Mouse (Mus musculus) heart, postnatal 0 days (tissue): ENCODE data around the gene Edem1. TPM values are rescaled to one million over a fixed set of nuclear protein-coding genes. Genes with fewer than 3 reads are reported as not detected.

Source experiments
- ATAC-seq: fragments of 200-750 bp; cut with Nextera tagmentation; 2 replicates; pipeline ENCODE4 v1.8.0; 2017; ENCODE audit warnings: low read depth, moderate number of reproducible peaks, moderate library complexity; ENCODE audit not compliant: insufficient read depth
- DNase-seq: peaks from one replicate; pipeline ENCODE4 v3.0.0-alpha.2; 2016; ENCODE audit warnings: low spot score
- H3K27ac ChIP-seq: fragments of 300-500 bp; sonication (generic); 2 replicates; pipeline ENCODE4 v1.5.1; 2014; ENCODE audit warnings: low read depth, mild to moderate bottlenecking
- H3K27me3 ChIP-seq: fragments of 300-500 bp; sonication (generic); 2 replicates; pipeline ENCODE4 v1.6.1; 2014; ENCODE audit warnings: low read length, mixed read lengths; ENCODE audit not compliant: control insufficient read depth, insufficient read depth
- H3K36me3 ChIP-seq: fragments of 300-500 bp; sonication (generic); replicated peaks from 2 replicates; pipeline ENCODE4 v1.6.1; 2014; ENCODE audit warnings: low read length, mixed read lengths; ENCODE audit not compliant: control insufficient read depth, insufficient read depth
- H3K4me1 ChIP-seq: fragments of 300-500 bp; sonication (generic); 2 replicates; pipeline ENCODE4 v1.6.1; 2014; ENCODE audit warnings: antibody characterized with exemption; ENCODE audit not compliant: control insufficient read depth, insufficient read depth
- H3K4me2 ChIP-seq: fragments of 300-500 bp; sonication (generic); 2 replicates; pipeline ENCODE4 v1.6.1; 2014; ENCODE audit warnings: low read depth, mild to moderate bottlenecking, low read length, moderate library complexity
- H3K4me3 ChIP-seq: fragments of 300-500 bp; sonication (generic); 2 replicates; pipeline ENCODE4 v1.5.1; 2014; ENCODE audit warnings: low read depth, low read length
- H3K9ac ChIP-seq: fragments of 300-500 bp; sonication (generic); replicated peaks from 2 replicates; pipeline ENCODE4 v1.6.1; 2014; ENCODE audit warnings: low read depth, low read length, mixed read lengths
- H3K9me3 ChIP-seq: fragments of 300-500 bp; sonication (generic); replicated peaks from 2 replicates; pipeline ENCODE4 v1.6.1; 2016; ENCODE audit warnings: low read length; ENCODE audit not compliant: control insufficient read depth
- CTCF ChIP-seq: IDR thresholded peaks from 2 replicates; pipeline ENCODE4 v1.5.1; 2016; ENCODE audit warnings: antibody characterized with exemption, control low read depth, low read depth
- EP300 ChIP-seq: IDR thresholded peaks from 2 replicates; pipeline ENCODE4 v1.6.1; 2016; ENCODE audit warnings: antibody characterized with exemption, low read depth
- WGBS: fragments of 180-500 bp; shearing (Covaris S2); extraction: QIAGEN DNeasy Blood & Tissue Kit; methylation state at CpG from one replicate; pipeline ENCODE4 v1.1.7; 2014; 5-methylcytosine and 5-hydroxymethylcytosine counted together
- polyA plus RNA-seq: library from polyadenylated mRNA; unstranded; fragments of >200 nt; fragmentation: Nextera tagmentation; extraction: Ambion mirVana; gene quantifications from 2 replicates; pipeline ENCODE4 v1.2.1, GENCODE M21; 2015
- total RNA-seq: library from RNA; depleted of rRNA; stranded (reverse); fragments of >200 nt; gene quantifications from 2 replicates; pipeline ENCODE4 v1.2.3, GENCODE M21; 2014; ENCODE audit warnings: low replicate concordance

Edem1 gene
- total and polyA plus RNA-seq, 2 experiments from 2014 or later = 5.9 to 19.8 TPM

DNA sequence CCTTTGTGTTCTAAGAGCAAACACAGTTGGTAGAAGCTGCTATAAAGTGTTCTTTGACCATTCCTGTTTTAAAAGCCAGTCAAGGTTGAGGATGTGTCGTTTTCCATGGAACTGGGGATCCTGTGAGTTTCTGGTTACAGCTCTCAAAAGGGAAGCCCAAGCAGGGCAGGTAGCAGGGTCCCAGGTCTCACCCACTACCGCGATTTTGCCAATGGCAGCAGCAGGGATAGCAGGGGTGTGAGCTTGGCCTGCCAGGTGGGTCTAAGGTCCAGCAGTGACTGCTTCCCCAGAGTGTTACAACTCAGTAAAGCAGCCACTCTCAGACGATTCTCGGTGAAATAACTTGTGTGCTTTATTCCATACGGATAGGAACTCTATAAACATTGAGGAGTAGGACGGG lies 22.6 kb upstream of the Edem1 start:
- no peak for ATAC-seq
- H3K9ac ChIP-seq = no peak overlapping the region
- no peak overlapping the region for H3K4me3 ChIP-seq
- no peaks in the 10 kb centered on the region for H3K9me3 ChIP-seq
- 84% methylated on average over 7 of the region's 7 CpGs for WGBS
- H3K4me1 ChIP-seq = peaks cover 8% of the 10 kb centered on the region; the same call in 1 of the 2 replicates
- H3K36me3 ChIP-seq = no peaks in the 10 kb centered on the region
- TF ChIP-seq CTCF = no peak
- no peak for TF ChIP-seq EP300
- DNase-seq = no peak
- H3K27ac ChIP-seq = no peak overlapping the region
- no peaks in the 10 kb centered on the region for H3K27me3 ChIP-seq
- H3K4me2 ChIP-seq = no peak overlapping the region

GRCm38 (mm10) chr6:108807446-108807845 lies 21.0 kb upstream of the Edem1 start:
- no peak overlapping the region for H3K4me3 ChIP-seq
- no peaks in the 10 kb centered on the region for H3K36me3 ChIP-seq
- no peak for TF ChIP-seq EP300
- no peak for TF ChIP-seq CTCF
- peaks cover 8% of the 10 kb centered on the region; the same call in 1 of the 2 replicates for H3K4me1 ChIP-seq
- no peak overlapping the region for H3K9ac ChIP-seq
- no peak overlapping the region for H3K27ac ChIP-seq
- no peaks in the 10 kb centered on the region for H3K9me3 ChIP-seq
- WGBS = 68% methylated on average over 3 of the region's 3 CpGs
- H3K4me2 ChIP-seq = no peak overlapping the region
- DNase-seq (no peak), ATAC-seq (no peak)
- H3K27me3 ChIP-seq = no peaks in the 10 kb centered on the region

DNA sequence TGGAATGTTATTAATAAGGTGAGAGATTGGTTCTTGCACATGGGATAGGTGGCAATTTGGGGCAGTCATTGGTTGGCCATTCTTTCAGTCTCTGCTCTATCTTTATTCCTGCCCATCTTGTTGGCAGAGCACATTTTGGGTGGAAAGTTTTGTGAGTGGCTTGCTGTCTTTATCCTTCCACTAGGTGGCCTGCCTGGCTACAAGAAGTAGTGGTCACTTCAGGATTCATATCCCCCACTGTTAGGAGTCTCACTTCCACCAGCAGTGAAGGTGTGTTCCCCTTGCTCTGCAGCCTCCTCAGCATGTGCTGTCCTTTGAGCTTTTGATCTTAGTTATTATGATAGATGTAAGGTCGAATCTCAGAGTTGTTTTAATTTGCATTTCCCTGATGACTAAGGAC lies 19.7 kb upstream of the Edem1 start:
- TF ChIP-seq EP300 (no peak), CTCF (no peak)
- Histone ChIP-seq H3K4me1 (peaks cover 8% of the 10 kb centered on the region; the same call in 1 of the 2 replicates), H3K36me3 (no peaks in the 10 kb centered on the region), H3K9ac (no peak overlapping the region), H3K27ac (no peak overlapping the region), H3K4me2 (no peak overlapping the region), H3K27me3 (no peaks in the 10 kb centered on the region), H3K9me3 (no peaks in the 10 kb centered on the region), H3K4me3 (no peak overlapping the region)
- 78% methylated on average over 1 of the region's 1 CpGs for WGBS
- ATAC-seq (no peak), DNase-seq (no peak)

- H3K4me1 ChIP-seq = peaks cover 1% of the 10 kb centered on the region; the same call in 1 of the 2 replicates
- ATAC-seq (no peak), DNase-seq (no peak)
- no peaks in the 10 kb centered on the region for H3K27me3 ChIP-seq
- H3K9me3 ChIP-seq = no peaks in the 10 kb centered on the region
- H3K9ac ChIP-seq = no peak overlapping the region
- 69% methylated on average over 10 of the region's 10 CpGs for WGBS
- H3K27ac ChIP-seq = no peak overlapping the region
- TF ChIP-seq EP300 = no peak
- no peak for TF ChIP-seq CTCF
- H3K4me2 ChIP-seq = no peak overlapping the region
- H3K4me3 ChIP-seq = no peak overlapping the region
- peaks cover 2% of the 10 kb centered on the region for H3K36me3 ChIP-seq
These were observed 18.2 kb upstream of the Edem1 start for GRCm38 (mm10) chr6:108810237-108810636.

DNA sequence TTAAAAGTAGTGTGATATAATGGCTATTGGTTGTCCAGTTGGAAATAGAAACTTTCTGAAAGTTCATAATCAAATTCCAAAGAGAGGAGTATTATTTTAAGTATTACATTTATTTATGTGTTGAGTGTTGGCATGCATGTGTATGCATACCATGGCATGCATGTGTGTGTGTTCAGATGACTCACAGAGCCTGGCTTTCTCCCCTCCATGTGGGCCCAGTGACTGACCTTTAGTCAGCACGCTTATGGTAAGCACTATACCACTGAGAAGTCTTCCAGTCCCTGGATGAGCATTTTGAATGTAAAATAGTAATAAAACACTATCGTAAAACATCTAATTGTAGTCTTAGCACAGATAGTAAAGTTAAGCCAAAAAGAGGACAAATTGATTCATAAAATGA lies 16.3 kb upstream of the Edem1 start:
- TF ChIP-seq EP300 = no peak
- TF ChIP-seq CTCF = no peak
- H3K36me3 ChIP-seq = peaks cover 10% of the 10 kb centered on the region
- 88% methylated on average over 2 of the region's 2 CpGs for WGBS
- H3K4me2 ChIP-seq = no peak overlapping the region
- no peaks in the 10 kb centered on the region for H3K9me3 ChIP-seq
- H3K9ac ChIP-seq = no peak overlapping the region
- DNase-seq (no peak), ATAC-seq (no peak)
- peaks cover 4% of the 10 kb centered on the region; the same call in 1 of the 2 replicates for H3K4me1 ChIP-seq
- no peaks in the 10 kb centered on the region for H3K27me3 ChIP-seq
- no peak overlapping the region for H3K27ac ChIP-seq
- H3K4me3 ChIP-seq = no peak overlapping the region

DNA sequence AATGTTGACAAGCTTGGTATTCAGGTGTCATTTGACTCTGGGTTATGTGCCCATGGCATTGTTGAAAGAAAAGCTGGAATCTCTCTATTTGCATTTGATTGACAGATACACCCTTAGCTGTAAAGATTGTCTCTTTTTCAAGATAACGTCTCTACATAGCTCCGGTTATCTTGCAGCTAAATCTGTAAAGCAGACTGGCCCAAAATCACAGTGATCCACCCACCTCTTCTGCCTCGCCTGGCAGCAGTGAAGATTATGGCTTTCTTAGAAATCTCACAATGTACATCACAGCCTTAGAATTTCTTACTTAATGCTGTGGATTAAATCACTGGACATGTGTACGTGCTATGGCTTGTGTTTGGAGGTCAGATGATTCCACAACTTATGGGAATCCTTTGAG lies 10.9 kb upstream of the Edem1 start:
- Histone ChIP-seq H3K4me1 (peaks cover 4% of the 10 kb centered on the region; the same call in 1 of the 2 replicates), H3K27ac (no peak overlapping the region), H3K4me2 (no peak overlapping the region), H3K9me3 (no peaks in the 10 kb centered on the region), H3K4me3 (no peak overlapping the region), H3K36me3 (peaks cover 60% of the 10 kb centered on the region), H3K27me3 (no peaks in the 10 kb centered on the region), H3K9ac (no peak overlapping the region)
- 78% methylated on average over 4 of the region's 4 CpGs for WGBS
- TF ChIP-seq CTCF (no peak), EP300 (no peak)
- DNase-seq (no peak), ATAC-seq (no peak)
